Mouse (Mus musculus) MN1 (cell line): ENCODE measurements at regions not wholly inside any gene's neighbourhood (a gene's known extent, or its start where the extent isn't known, plus 50 kb on each side); places are given as distances from the start of the nearest gene placed in this dataset.

ENCODE experiments used
- DNase-seq: peaks from one replicate; pipeline ENCODE4 v3.0.0-alpha.2; 2016; ENCODE audit warnings: low spot score

- no peak for DNase-seq
These were observed 109.8 kb upstream of the Zfp217 start for GRCm38 (mm10) chr2:170257671-170258235.

DNA sequence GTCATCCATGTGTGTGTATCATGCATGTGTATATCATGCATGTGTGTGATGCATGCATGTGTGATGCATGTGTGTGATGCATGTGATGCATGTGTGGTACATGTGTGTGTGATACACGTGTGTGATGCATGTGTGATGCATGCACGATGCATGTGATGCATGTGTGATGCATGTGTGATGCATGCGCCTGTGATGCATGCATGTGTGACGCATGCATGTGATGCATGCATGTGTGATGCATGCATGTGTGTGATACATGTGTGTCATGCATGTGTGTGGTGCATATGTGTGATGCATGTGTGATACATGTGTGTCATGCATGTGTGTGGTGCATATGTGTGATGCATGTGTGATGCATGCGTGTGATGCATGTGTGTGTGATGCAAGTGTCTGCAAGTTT lies 108.1 kb upstream of the Zfp217 start:
- DNase-seq = no peak

- DNase-seq = no peak
These were observed 107.6 kb upstream of the Zfp217 start for GRCm38 (mm10) chr2:170255533-170255932.

DNA sequence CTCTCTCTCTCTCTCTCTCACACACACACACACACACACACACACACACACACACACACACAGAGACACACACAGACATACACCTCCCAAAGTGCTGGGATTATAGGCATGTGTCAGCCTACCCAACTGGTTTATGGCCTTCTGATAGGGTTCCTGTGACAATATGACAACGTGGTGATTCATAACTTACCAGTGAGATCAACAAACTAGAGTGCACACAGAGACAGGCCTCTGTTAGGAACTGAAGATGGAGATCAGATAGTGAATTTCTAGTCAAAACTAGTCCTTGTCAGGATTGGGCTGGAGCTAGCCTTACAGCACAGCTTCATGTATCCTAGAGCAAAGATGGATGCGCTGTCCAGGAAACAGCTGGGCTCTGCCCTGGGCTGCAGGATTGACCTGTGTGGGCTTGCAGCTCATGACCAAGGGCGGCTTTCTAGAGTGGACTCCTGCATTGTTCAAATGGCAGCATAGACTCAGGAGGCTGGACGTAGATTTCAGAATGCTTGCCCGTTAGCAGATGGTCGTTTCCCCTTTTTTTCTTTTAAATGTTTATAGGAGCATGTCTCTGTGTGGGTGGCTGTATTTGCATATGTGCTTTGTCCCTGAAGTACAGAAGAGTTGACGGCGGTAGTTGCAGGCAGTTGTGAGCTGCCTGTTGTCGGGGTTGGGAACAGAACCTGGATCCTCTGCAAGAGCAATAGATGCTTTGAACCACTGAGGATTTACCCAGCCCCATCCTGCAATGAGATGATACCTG lies 106.0 kb upstream of the Zfp217 start:
- no peak for DNase-seq

GRCm38 (mm10) chr2:170252255-170253034 lies 104.5 kb upstream of the Zfp217 start:
- no peak for DNase-seq

DNA sequence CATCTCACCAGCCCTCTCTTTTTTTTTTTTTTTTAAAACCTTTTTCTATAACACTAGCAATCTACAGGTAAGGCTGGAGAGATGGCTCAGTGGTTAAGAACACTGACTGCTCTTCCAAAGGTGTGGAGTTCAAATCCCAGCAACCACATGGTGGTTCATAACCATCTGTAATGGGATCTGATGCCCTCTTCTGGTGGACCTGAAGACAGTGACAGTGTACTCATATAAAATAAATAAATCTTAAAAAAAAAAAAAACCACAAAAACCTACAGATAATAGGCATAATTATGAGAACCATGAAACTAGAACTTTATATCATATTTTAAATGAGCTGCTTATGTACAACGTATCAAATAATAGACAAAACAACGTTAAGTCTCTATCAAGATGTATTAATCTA lies 102.8 kb upstream of the Zfp217 start:
- DNase-seq = no peak

DNA sequence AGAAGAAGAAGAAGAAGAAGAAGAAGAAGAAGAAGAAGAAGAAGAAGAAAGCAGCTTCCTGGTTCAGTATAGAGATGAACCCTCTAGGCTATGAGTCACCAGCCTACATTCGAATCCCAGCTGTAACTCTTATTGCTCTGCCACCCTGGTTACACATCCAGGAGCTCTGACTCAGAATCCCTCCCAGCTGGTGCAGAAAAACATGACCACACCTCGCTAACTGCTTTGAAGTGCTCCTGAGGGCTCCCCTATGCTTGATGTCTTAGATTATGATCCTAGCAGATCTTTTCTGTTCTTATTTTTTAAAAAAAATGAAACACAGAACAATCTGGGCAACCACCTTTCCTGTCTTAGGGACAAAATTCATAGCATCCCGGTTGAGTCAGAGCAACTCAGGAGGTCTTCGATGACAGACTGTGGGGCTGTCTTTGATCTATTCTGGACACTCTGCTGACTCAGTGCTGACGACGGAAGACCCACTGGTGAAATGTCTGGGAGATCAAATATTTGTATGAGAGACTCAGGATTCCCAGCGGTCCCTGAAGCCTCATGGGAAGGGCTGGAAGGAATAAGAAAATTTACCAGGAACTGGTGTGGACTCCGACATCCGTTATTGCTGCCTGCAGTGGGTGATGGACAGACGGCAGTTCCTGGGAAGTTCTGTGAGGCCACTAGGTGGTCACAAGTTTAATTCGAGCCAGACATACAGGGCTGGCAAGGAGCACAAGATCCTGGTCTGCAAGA lies 100.0 kb upstream of the Zfp217 start:
- DNase-seq = peak; percentile 84

DNA sequence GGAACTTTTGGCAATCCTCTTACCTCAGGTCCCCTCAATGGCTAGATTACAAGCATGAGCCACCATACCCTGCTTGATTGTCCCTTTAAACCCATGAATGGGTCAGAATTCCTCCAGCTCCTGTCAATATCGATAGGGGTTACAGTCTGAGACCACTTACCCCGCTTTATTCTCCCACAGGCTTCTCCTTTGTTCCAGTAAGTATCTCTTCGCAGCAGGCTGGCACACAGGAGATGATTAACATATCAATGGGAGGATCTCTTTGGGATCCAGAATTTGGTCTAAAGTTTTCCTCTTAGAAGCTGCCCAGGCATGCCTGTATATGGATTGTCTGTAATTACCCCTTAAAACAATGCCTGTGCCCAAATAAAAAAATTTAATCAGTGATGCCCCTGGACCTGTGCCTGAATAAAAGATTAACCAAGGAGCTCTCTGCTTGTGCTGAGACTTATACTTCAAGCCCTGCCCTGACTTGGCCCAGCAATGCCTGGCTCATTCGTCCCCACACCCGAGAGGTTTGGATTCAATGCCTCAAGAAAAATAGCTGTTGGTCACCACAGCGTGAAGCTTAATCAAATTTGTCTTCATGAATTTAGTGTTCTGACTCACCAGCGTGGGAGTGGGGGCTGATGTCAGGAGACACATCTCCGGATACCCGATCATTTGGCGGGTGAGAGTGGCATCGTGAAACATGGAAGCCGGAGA lies 97.9 kb upstream of the Zfp217 start:
- DNase-seq = peak; percentile 76

GRCm38 (mm10) chr2:170244108-170244507 lies 96.2 kb upstream of the Zfp217 start:
- no peak for DNase-seq

- no peak for DNase-seq
These were observed 90.1 kb upstream of the Zfp217 start for GRCm38 (mm10) chr2:170237959-170238358.

DNA sequence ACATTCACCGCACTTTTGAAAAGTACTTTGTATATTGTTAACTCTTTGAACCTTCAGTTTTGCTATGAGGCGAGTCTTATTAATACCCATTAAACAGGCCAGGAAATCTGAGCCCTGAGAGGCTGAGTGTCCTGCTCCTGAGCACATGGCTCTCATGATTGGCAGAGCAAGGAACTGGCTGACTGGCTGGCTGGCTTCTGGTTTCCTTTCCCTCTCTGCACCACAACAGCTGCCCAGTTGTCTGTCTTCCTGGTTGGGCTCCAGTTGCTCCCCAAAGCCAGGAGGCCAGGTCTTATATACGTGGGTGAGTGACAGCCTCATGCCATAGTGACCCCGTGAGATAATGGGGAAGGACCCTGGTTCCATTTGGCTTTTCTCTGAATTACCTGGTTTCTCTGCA lies 85.5 kb upstream of the Zfp217 start:
- no peak for DNase-seq

DNA sequence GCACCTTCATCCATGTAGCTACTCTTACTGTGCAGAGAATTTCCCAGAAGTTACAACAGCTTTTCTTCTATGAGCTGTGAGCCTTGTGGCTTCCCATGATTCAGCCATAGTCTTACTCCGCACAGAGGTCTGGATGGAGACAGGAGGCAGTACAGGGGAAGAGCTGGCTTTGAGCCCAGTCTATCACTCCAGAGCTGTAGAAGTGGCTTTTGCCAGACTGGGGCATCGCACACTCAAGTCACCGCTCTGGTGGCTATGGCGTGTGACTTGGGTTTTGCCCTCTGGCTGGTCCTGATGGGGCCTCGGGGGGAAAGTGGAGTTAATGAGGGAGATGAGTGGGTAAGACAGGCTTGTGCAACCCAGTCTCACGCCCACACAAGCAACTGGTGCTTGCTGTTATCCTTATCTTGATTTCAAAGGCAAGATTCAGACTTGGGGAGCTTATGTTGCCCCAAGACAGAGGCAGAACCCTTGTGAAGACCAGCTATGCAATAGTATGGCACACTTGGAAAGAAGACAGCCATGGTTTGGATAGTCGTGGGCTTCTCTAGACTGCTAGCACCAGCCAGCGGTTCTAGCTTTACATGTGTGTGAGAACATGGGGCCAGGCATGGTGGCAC lies 81.7 kb upstream of the Zfp217 start:
- peak; percentile 63 for DNase-seq

DNA sequence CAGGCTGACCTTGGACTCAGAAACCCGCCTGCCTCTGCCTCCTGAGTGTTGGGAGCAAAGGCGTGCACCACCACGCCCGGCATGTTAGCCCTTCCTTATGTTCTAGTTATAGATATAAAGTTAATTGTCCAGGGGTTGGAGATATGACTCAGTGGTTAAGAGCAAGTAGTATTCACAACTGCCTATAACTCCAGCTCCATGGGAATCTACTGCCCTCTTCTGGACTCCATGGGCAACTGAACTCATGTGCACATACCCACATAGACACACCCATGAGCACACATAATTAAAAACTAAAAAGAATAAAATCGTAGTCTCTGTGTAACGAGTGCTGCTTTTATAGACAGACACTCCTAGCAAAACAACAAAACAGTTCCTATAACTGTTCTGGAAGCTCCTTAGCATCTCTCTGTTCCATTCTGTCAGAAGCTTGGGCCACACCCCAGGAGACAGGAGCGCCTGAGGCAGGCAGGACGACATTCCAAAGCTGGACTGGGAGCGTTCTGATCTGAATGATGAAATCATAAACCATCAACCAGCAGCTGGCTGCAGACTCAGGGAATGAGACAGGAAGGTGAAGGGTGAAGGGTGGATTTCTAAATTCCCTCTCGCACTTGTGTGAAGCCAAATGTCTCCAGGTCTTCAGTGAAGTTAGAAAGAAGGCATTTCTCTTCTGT lies 80.6 kb upstream of the Zfp217 start:
- no peak for DNase-seq

DNA sequence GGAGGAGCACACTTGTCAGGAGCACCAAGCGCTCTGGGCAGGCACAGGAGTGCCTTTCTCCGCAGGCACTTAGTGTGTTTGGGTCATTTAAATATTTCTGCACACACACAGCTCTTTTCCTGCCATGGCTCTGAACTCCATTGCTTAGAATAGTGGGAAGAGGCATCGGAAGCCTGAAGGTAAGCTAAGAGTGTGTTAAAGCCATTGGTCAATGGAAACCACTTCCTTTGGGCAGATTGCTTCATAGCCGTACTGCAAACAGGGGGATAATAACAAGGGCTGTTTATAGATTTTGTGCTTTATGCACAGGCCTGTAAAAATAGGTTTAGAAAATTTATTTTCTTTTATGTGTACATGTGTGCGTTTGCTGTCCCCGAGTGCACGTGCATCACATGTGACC lies 76.0 kb upstream of the Zfp217 start:
- no peak for DNase-seq

DNA sequence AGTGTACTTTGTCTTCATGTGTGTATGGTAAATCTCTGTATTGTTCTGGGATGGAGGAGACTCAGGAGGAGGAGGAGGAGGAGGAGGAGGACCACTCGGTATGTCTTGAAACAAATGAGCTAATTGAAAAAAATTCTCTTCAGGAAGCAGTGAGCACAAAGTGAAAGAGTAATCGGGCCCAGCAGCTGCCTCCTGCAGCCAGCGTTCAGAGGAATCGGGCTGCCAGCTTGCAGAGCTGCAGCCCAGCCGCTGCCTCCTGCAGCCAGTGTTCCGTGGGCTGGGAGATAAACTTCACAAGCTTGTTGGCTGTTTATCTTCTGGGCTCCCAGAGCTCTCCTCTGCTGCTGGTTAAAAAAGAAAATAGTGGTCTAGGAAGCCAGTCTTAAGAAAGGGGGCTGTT lies 74.9 kb upstream of the Zfp217 start:
- DNase-seq = peak; percentile 54

DNA sequence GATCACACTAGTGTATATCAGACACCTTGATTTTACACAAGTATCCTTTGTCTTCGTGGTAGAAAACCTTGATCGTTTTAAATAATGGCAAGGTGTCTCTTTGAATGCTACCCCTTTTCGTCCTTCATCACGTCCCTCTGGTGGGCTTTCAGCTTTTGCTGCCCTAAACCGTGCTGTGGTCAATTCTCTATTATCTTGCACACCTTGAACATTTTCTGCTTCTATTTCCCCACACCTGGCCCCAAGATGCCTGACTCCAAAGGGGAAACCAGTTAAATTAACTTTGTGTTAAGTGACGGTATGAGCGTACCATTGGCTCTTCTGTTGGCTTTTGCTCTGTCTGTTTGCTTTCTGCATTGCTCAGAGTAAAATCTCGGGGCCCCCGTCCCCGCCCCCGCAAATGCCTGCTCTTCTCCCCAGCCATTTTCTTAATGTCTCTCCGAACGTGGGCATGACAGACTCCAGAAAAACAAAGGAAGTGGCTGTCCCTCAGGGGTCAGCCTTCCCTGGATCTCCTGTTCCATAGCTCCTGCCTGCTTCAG lies 74.2 kb upstream of the Zfp217 start:
- DNase-seq = no peak

- peak; percentile 84 for DNase-seq
These were observed 73.0 kb upstream of the Zfp217 start for GRCm38 (mm10) chr2:170220871-170221369.

- DNase-seq = no peak
These were observed 72.5 kb upstream of the Zfp217 start for GRCm38 (mm10) chr2:170220443-170220842.

GRCm38 (mm10) chr2:170219611-170220401 lies 71.9 kb upstream of the Zfp217 start:
- peak; percentile 61 for DNase-seq
